Mouse (Mus musculus) heart, adult 2 months (tissue): ENCODE data around the gene Slc18a2. TPM values are rescaled to one million over a fixed set of nuclear protein-coding genes. Genes with fewer than 3 reads are reported as not detected.

Experiments
- DNase-seq, 2 experiments: peaks; one replicate each; pipeline ENCODE4 v3.0.0; 2021
- H3K27ac ChIP-seq: fragments of 200-600 bp; 2 replicates; pipeline ENCODE4 v1.8.1; 2022
- H3K27me3 ChIP-seq: fragments of 200-500 bp; 2 replicates; pipeline ENCODE4 v1.6.1; 2012; ENCODE audit warnings: mild to moderate bottlenecking, low read length, inconsistent platforms, mixed read lengths; ENCODE audit not compliant: control insufficient read depth, insufficient read depth
- H3K36me3 ChIP-seq: fragments of 200-500 bp; 2 replicates; pipeline ENCODE4 v1.6.1; 2012; ENCODE audit warnings: low read length, inconsistent platforms; ENCODE audit not compliant: control insufficient read depth, insufficient read depth
- H3K4me1 ChIP-seq: fragments of 200-500 bp; 2 replicates; pipeline ENCODE4 v1.6.1; 2011; ENCODE audit warnings: low read length; ENCODE audit not compliant: control insufficient read depth, insufficient read depth
- H3K4me3 ChIP-seq: fragments of 200-600 bp; 2 replicates; pipeline ENCODE4 v1.8.1; 2022
- H3K79me2 ChIP-seq: fragments of 200-500 bp; replicated peaks from 2 replicates; pipeline ENCODE4 v1.6.1; 2012; ENCODE audit warnings: mild to moderate bottlenecking, inconsistent platforms, low read length, moderate library complexity, mixed read lengths; ENCODE audit not compliant: control insufficient read depth, insufficient read depth
- H3K9ac ChIP-seq: fragments of 200-500 bp; 2 replicates; pipeline ENCODE4 v1.6.1; 2012; ENCODE audit warnings: low read depth, mild to moderate bottlenecking, control low read depth, inconsistent platforms, low read length, mixed read lengths
- CTCF ChIP-seq: fragments of 200-600 bp; IDR thresholded peaks from 2 replicates; pipeline ENCODE4 v1.8.1; 2022; ENCODE audit warnings: antibody characterized with exemption, mild to moderate bottlenecking, moderate library complexity
- EP300 ChIP-seq: fragments of 200-500 bp; IDR thresholded peaks from 2 replicates; pipeline ENCODE4 v1.6.1; 2011; ENCODE audit warnings: low read depth, low read length, control low read depth; ENCODE audit not compliant: insufficient read depth
- POLR2A ChIP-seq: fragments of 200-500 bp; IDR thresholded peaks from 2 replicates; pipeline ENCODE4 v1.6.1; 2011; ENCODE audit warnings: mild to moderate bottlenecking, low read depth, low read length, control low read depth; ENCODE audit not compliant: insufficient read depth
- WGBS: fragments of 180-500 bp; shearing (Covaris S2); methylation state at CpG from one replicate; pipeline ENCODE4 v1.1.7; 2018; 5-methylcytosine and 5-hydroxymethylcytosine counted together
- intact Hi-C: fragments of 180-260 bp; cut with DNase I; formaldehyde crosslinking; loops from one replicate; pipeline ENCODE4 v1.15.1; 2025
- polyA plus RNA-seq: library from polyadenylated mRNA; depleted of rRNA; stranded (reverse); fragments of >200 nt; gene quantifications from 2 replicates; pipeline ENCODE4 v1.2.3, GENCODE M21; 2012
- total RNA-seq, 2 experiments: library from RNA; stranded (reverse); gene quantifications; 2 replicates each; pipeline ENCODE4 v1.2.3; 2021

Gene Slc18a2
- total and polyA plus RNA-seq, 3 experiments, result 0.61 to 0.94 (median 0.80) TPM

GRCm38 (mm10) chr19:59264838-59265532 is 4.3 kb downstream of the Slc18a2 start:
- Histone ChIP-seq H3K36me3 (no peaks in the 10 kb centered on the region), H3K27me3 (peaks cover 11% of the 10 kb centered on the region), H3K79me2 (no peaks in the 10 kb centered on the region), H3K9ac (no peak overlapping the region), H3K4me1 (no peaks in the 10 kb centered on the region), H3K4me3 (no peak overlapping the region), H3K27ac (no peak overlapping the region)
- no peak for DNase-seq
- intact Hi-C loops, result no loop called here
- TF ChIP-seq CTCF, result no peak
- TF ChIP-seq POLR2A, result no peak
- 86% methylated on average over 9 of the region's 9 CpGs for WGBS

DNA sequence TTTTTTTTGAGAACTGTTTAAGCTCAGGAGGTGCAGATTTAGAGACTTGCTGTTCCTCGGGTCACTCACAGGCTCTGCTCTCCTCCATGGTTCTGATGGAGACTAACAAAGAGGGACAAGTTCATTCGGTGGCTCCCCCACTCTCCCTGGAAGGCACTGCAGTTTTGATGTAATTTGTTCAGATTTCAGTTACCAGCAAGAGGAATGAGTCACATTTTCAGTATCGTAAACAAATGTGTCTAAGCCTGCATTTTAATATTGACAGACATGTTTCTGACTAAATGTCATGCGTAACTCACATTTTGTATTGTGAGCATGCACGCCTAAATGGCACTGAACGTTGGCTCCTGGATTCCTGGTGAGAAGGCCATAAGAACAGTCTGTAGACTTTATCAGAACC is 5.2 kb downstream of the Slc18a2 start:
- intact Hi-C loops, result no loop called here
- no peaks in the 10 kb centered on the region for H3K4me1 ChIP-seq
- no peak overlapping the region for H3K27ac ChIP-seq
- no peak for DNase-seq
- H3K36me3 ChIP-seq, result no peaks in the 10 kb centered on the region
- H3K79me2 ChIP-seq, result no peaks in the 10 kb centered on the region
- TF ChIP-seq EP300 (no peak), POLR2A (no peak), CTCF (no peak)
- 82% methylated on average over 6 of the region's 6 CpGs for WGBS
- H3K9ac ChIP-seq, result no peak overlapping the region
- H3K4me3 ChIP-seq, result no peak overlapping the region
- H3K27me3 ChIP-seq, result peaks cover 5% of the 10 kb centered on the region

DNA sequence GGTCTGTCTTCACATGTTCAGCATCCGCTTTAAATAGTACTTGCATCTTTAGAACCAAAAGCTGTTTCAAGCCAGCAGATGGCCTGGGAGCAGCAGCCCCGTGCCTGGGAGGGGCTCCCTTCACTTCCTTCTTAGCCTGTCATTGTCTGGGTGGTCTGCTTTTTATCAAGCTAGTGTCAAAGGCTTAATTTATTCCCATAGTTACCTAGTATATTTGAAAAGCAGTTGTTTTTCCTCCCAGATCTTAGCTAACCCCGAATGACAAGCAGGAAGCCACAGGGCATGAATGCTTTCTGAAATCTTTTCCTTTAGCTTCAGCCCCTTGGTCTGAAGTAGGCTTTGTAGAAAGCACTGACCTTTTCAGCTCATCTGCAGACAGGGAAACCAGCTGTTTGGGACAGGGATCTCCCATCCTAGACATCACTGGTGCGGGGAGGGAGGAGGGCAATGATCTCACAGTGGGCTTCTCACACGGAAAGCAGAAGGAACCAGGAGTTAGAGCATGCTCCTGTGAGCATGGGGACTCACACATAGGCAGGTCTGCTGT is 6.8 kb downstream of the Slc18a2 start:
- H3K4me3 ChIP-seq, result no peak overlapping the region
- H3K9ac ChIP-seq, result no peak overlapping the region
- WGBS, result 13% methylated on average over 5 of the region's 5 CpGs
- no peaks in the 10 kb centered on the region for H3K4me1 ChIP-seq
- no peaks in the 10 kb centered on the region for H3K79me2 ChIP-seq
- H3K36me3 ChIP-seq, result no peaks in the 10 kb centered on the region
- H3K27ac ChIP-seq, result no peak overlapping the region
- DNase-seq, result no peak
- intact Hi-C loops, result no loop called here
- no peaks in the 10 kb centered on the region for H3K27me3 ChIP-seq
- TF ChIP-seq CTCF (no peak), POLR2A (no peak), EP300 (no peak)

DNA sequence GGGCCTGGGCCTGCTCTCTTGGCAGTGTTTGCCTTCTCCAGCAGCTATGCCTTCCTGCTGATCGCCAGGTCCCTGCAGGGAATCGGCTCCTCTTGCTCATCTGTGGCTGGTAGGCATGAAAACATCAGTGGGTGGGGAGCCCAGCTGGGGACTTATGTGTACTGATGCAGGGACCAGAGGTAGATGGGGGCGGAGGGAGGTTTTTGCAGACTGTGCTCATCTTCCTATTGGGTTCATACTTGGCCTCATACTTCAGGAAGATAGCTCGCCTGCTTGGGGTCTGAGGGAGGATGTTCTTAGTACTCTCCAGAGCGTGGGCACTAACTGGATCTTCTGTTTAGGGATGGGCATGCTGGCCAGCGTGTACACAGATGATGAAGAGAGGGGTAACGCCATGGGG is 12.5 kb downstream of the Slc18a2 start:
- H3K27ac ChIP-seq, result no peak overlapping the region
- WGBS, result 94% methylated on average over 7 of the region's 7 CpGs
- no peaks in the 10 kb centered on the region for H3K36me3 ChIP-seq
- DNase-seq, result no peak
- TF ChIP-seq EP300, result no peak
- no peak for TF ChIP-seq POLR2A
- TF ChIP-seq CTCF, result no peak
- H3K27me3 ChIP-seq, result no peaks in the 10 kb centered on the region
- intact Hi-C loops, result no loop called here
- H3K4me1 ChIP-seq, result no peaks in the 10 kb centered on the region
- H3K79me2 ChIP-seq, result no peaks in the 10 kb centered on the region
- no peak overlapping the region for H3K9ac ChIP-seq
- H3K4me3 ChIP-seq, result no peak overlapping the region

DNA sequence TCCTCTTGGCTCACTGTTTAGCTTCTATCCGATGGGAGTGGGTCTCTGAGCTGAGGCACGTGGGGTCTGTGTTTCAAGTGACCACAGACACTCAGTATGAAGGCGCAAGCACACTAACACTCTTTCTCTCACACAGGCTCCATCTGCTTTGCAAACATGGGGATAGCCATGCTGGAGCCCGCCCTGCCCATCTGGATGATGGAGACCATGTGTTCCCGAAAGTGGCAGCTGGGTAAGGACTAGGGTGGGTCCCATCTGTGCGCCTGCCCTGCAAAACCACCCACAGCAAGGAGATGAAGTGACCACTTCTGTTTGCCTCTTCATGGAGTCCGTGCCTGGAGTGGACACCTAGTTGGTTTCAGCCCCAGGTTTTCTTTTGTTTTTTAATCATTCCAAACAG is 15.7 kb downstream of the Slc18a2 start:
- Histone ChIP-seq H3K27me3 (no peaks in the 10 kb centered on the region), H3K9ac (no peak overlapping the region), H3K4me3 (no peak overlapping the region), H3K79me2 (no peaks in the 10 kb centered on the region), H3K4me1 (no peaks in the 10 kb centered on the region), H3K27ac (no peak overlapping the region), H3K36me3 (no peaks in the 10 kb centered on the region)
- no peak for TF ChIP-seq POLR2A
- no peak for TF ChIP-seq CTCF
- intact Hi-C loops, result no loop called here
- WGBS, result 94% methylated on average over 7 of the region's 7 CpGs
- DNase-seq, result no peak

DNA sequence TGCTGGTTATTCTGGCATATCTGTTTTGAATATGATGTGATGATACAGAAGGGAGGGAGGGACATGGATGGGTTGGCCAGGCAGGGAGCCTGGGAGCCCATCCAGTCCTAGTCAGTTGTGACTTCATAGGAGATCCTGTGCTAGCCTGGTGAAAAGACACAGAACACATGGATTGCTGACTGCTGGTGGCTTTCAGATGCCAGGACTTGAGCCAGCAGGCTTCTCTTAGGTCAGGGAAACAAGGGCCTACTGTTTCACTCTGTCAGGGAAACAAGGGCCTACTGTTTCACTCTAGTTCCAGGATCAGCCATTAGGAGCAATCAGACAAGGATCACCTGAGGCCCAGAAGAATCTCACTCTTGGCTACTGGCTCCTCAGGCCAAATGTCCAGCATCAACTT is 20.1 kb downstream of the Slc18a2 start:
- Histone ChIP-seq H3K36me3 (no peaks in the 10 kb centered on the region), H3K4me1 (no peaks in the 10 kb centered on the region), H3K79me2 (no peaks in the 10 kb centered on the region), H3K4me3 (no peak overlapping the region), H3K27me3 (no peaks in the 10 kb centered on the region), H3K9ac (no peak overlapping the region), H3K27ac (no peak overlapping the region)
- TF ChIP-seq EP300, result no peak
- DNase-seq, result no peak
- intact Hi-C loops, result no loop called here
